Mouse (Mus musculus): ENCODE data around the gene Coq8a.

The Coq8a gene

DNA sequence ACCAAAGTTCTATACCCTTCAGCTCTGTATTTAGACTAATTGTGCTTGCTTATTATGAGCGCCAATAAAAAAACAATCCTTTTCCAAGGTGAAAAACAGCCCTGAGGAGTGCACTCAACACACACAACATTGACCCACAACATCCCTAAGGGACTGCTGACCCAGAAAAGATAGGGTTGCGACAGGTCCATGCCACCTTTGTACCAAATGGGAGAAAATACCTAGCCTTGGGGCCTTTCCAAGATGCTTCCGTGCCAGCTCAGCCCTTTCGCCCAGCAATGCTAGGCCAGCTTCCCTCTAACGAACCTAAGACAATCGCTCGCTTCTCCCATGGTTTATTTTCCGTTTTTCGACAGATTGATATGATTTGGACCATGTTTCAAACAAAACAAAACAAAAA, 2.9 kb downstream of the Coq8a start:
- no peak for DNase-seq

DNA sequence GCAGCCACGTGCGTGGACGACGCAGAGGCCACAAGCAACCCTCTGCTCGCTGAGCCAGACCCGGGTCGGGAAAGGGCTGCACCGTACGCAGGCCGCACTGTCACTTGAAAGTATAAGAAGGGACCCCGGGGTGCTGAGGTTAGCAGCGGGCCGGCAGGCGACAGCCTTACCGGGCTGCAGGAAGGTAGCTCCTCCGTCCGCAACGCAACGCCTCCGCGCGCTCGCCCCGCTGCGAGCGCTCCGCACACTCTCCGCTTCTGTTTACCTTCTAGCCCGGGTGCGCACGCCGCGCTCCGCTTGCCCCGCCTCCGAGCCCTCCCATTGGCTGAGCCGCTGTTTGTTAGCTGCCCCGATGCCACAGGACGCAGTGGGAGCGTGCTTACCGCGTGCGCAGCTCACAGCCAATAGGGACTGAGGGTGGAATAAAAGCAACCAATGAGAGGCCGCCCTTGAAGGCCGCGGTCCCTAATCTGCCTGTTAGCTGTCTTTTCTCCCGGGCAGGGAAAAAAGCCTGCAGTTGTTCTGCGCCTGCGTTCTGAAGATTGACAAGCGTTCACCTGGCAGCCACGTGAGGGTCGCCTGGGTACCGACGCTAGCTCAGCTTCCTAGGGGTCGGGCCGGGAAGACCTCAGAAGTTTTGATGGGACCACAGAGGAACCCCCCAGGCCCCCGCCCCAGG, 3.6 kb downstream of the Coq8a start:
- DNase-seq: peak; percentile 98

DNA sequence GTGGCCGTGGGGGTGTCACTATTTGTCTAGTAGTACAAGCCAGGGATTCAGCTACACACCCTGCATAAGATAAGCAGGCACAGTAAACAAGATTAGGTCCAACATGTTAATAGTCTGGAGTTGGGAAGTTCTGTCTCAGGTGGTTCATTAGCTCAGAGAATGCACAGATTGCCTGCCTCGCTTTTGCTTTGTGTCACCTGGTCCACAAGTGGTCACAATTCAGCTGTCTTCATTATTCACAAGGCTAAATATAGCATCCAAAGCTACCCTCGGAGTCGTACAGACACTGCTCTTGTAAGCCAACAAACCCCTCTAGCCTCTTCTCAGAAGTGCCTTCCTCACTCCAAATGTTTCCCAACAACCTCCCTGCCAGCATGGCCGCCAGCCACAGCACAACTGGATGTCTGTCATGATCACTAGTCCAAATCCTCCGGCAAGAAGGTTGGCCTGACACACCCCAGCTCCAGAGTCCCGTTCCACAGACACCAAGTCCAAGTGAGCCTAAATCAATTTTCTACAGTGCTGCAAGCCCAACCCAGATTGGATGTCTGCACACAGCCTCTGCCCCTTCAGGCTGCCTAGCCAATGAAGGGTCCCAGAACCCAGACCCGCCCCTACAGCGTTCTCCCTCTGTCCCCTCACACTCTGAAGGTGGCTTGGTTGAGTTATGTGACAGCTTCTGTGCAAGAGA, 4.5 kb downstream of the Coq8a start:
- DNase-seq: peak; percentile 22

DNA sequence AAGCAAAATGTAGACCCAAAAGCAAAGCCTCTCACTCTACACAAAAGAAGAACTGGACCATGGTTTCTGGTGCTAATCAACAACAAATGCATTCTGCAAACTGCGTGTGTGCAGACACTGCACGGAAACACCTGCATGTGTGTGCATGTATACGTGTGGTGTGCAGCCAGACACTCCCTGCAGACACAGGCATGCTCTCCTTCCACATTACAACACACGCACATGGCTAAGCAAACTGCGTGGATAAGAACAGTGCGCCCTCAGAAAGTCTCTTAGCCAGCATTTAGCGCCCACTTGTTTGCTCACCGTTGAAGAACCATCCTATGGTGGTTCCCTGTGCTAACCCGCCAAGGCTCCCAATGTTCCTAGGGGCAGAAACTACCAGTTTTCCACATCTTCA, 5.4 kb downstream of the Coq8a start:
- DNase-seq: no peak

DNA sequence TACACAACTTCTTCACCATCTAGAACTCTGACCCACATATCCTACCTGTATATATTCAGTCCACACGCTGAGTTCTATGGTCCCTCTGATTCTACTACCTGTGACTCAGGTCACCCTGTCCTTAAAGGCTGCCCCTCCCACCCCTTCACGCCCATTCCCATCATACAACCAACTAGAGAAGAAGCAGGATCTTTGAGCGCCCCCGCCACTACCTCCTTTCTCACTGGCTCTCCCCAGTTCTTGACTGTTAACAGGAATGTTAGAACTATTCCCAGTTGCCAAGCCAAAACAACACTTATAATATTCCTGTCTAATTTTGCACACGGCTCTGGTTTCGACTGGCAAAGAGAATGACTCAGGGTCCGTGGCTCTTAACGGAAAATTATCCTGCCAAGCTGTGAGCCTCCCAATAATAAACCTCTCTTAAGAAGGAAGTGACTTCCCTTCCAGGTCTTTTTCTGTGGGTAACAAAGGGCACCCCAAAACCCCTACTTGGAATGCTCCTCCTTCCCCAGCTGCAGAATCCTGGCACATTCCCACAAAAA, 5.9 kb downstream of the Coq8a start:
- DNase-seq: no peak

DNA sequence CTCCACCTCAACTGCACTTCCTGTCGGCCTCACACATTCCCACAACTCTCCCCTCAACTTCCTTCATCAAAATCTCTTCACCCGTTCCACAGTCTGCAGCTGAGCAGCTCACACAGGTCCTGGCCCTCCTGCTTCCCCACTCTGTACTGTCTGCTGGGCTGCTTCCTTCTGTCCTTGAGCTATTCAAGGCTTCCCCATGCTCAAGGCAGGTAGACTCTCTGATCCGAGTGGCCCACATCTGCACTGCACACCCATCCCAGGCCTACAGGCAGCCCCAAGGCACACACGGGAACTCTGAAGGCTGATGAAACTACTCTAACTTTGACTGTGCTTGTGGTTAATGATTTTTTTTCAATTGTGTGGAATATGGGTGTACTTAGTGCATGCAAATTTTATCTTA, 6.5 kb downstream of the Coq8a start:
- no peak for DNase-seq

DNA sequence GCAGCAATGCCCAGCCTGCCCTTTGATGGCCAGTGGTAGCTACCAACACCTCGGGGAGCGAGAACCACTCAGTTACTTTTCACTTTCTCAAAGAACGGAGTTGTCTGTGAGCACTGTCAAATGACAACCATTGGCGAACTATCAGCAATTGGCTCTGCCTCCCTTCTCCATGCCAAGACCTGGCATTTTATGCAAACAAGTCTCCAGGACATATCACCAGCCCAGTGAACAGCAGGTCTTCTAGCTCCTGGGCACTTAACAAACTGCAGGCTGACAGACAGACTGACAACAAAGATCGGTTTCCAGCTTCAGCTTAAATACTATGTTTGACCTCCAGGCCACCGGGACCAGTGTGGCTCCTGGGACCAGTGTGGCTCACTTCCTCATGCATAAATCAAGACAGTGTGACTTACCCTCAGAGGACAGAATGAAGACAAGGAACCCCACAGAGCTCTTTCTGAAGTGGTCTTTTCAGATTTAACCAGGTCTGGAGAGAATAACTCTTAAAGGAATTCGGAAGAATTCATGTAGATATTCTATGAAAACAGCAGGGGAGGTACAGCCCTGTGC, 7.7 kb downstream of the Coq8a start:
- DNase-seq: no peak

DNA sequence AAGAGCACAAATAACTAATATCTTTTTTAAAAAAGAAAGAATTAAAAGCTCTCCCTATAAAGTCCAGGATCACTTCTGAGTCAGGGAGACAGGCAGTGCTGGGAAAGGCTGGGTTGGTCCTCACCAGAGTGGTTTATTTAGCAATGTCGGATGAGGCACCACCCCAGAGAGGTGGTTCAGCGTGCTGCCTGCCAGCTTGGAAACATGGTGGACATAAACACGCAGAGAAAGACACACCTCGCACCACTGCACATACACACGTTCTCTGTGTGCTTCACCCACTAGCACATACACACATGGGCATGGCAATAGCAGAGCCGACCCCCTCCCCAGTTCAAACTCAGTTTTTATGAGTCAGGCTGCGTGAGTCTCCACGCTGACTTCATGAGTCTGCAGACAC, 8.3 kb downstream of the Coq8a start:
- DNase-seq: no peak

DNA sequence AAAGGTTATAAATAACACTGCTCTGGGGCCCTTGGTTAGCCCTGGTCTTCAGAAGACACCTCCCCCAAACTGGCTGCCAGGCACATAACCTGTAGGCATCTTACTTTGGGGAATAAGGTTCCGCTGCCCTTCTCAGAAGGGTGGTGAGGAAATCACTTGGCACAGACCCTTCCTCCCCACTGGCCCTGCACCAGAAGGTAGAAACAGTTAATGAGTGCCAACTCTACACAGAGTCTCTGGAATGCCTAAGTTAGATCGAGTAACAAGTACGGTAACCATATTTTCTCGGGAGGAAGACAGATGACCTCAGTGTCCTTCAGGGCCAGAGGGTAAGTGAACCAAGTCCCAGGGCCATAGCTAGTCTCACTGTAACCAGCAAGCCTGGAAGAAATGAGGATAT, 10.5 kb downstream of the Coq8a start:
- no peak for DNase-seq

DNA sequence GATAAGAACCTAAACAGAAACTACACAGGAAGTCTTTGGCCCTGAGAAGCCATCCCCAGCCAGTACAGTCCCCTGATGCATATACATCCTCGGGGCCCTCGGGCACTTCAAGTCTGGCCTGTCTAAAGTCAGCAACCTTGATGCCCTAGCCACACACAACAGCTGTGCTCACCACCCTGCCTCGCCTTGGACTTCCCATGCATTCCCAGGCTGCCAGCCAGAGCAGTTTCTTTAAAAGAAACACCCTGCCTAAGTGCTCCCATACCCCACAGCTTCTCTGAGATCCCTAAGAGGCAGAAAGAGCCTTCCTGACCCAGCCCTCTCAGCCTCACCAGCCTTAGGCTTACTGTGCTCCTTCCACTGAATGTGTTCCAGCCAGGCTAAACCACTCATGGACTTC, 13.0 kb downstream of the Coq8a start:
- DNase-seq: no peak

DNA sequence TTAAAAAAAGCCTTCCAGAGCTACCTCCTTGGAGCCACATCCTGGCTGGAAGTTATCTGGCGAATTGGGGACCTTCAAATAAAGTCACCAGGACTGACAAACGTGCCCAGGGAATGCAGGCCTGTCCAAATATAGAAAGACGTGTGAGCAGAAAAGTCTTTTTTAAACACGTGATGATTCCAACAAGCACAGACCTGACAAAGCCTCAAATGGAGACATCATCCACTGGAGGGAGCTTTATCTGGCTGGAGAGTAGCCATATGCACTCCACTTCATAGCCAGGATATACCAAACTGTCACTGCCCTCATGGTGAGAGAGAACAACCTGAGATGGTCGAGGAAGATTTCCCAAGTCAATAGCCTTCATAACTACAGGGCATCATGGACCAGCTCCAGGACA, 13.5 kb downstream of the Coq8a start:
- DNase-seq: no peak

DNA sequence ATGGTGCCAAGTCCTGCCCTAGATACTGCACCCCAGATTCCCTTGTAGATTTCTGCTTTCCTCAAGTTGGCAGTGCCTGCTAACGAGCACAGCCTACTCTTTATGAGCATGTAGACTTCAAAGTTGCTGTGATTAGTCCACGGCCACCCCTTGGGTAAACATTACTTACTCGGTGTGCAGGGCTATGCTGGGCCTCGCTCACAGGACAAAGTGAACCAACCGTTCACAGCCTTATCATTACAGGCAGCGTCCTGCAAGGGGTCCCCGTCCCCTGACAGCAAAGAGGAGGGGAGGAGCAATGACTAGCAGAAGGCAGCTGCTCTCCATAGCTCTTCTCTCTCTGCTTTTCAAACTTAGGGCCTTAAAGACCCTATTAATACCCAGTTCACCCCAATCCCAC, 14.6 kb downstream of the Coq8a start:
- no peak for DNase-seq

DNA sequence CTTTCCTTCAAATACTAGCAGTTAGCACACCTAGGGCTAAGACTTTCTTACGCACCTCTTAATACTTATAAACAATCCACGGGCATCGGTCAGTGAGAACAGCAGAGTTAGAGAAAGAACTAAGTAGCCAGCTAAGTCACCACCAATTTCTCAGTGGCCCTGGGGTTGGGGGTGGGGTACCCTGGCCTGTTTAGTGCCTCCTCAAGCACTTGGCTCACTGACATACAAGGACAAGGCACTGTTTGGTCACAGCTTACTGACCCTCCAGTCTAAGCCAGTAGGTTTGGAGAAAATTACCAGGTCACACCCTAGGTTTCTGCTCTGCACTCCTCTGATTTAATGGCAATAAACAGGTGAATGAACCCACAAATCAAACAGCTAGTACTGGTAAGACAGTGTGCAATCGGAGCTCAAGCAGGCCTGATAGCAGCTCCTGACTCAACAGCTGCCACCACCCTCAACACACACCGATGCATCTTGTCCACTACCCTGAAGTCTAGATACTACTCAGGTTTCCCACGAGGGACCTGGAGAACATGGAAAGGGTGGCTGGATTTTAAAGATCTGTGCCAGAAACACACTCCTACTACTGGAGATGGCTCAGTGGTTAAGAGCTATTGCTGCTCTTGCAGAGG, 15.8 kb downstream of the Coq8a start:
- no peak for DNase-seq

DNA sequence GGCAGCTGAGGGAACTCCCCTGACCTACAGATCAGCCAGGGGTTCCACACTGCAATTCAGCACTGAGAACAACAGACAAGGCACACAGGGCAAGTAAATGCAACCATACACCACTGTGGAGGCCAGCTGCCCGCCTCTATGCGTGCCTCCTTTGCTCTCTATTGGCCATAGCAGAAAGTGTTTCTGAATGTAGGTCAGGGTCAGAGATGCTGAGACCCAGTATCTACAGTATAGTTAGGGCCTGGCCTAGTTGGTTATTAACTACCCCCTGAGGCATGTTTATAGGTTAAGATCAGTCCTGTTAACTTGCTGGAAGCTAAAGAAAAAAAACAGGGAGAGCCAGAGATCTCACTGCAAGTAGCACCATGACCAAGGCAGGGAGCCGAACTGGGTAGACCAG, 16.7 kb downstream of the Coq8a start:
- DNase-seq: no peak

DNA sequence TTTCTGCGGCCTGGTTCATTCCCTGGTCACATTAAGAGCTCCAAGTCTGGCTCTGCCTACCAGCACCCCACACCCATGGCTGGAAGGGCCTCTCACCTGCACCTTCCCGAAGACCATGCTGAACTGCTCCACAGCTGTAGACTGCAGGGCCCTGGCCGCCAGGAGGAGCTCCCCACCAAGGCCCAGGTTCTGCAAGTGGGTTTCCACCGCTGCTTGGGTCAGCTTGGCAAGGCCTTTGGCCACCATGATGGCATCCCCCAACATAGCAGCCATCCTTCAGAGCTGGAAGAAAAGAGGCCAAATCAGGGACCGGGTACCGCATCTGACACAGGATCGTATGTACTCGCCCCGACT, 17.5 kb downstream of the Coq8a start:
- no peak for DNase-seq

DNA sequence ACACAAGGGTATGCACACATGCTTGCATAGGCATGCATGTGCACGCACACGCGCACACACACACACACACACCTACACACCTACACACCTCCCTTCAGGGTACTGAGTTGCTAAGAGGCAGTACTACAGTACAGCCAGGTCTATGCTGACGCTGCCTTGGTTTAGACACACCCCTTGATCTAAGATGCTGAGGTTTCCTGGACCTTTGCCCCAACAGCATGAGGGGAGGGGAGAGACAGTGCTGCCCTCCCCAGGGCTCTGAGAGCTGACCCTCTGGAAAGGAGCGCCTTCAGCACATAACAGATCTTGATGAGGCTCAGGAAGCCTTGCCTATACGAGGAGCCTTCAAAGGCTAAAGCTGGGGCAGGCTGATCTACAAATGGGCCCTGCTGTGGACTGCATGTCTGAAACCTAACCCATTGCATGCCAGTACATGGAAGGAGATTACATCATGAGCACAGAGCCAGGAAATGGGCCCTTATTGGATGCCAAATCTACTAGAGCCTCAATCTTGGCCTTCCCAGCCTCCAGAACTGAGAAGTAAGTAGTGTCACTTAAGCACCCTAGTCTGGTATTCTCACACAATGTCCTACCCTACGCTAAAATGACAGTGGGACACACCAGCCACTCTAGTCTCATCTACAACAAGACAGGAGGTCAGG, 18.0 kb downstream of the Coq8a start:
- DNase-seq: no peak

DNA sequence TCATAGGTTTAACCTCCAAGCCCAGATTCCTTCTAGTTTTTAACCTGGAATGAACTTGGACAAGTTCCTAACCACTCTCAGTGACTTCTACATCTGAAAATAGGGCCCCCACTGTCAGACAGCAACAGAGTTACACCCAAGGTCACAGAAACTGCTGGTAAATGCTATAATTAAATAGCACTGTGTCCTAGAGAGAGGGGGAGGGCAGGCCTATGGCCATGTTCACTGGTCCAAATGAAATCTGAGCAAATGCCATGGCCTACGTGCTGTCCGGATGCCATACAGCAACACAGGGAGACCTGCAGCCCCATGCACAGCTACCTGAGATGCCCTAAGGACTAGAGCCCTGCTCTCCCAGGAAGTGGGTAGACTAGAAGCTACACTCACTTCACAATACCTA, 19.6 kb downstream of the Coq8a start:
- no peak for DNase-seq

DNA sequence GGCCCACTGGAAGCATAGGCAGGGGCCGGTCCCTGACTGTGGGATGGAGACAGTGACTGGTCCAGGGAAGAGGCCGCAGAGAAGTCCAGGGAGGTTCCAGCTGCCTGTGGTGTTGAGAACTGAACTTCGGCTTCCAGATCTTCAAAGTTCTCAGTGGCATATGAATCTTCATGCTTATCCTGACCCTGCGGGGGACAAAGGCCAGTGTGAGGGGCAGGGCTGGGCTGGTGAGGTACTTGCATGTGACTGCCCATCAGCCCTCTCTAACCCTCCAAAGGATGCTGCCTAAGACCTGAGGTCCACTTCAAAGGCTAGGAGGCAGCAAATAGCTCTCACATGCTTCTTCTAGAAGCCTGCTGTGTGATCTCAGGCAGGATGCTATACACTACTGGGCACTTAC, 20.3 kb downstream of the Coq8a start:
- no peak for DNase-seq

DNA sequence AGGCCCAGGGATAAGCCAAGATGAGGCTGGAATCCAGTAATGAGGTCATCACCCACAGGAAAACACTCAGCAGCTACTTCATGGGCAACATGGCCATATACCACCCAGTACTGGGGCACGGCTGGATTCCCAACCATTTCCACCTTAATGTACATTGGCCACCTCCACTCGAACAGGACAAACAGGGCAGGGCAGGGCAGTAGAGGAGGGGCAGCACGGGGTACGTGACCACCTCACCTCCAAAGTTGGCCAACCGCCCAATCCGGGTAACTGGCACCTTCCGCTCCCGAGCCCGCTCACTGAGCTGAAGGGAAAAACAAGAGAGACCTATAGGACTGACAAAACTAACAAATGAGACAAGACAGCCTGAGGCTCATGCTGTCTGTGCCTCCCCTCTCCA, 21.1 kb downstream of the Coq8a start:
- DNase-seq: no peak

DNA sequence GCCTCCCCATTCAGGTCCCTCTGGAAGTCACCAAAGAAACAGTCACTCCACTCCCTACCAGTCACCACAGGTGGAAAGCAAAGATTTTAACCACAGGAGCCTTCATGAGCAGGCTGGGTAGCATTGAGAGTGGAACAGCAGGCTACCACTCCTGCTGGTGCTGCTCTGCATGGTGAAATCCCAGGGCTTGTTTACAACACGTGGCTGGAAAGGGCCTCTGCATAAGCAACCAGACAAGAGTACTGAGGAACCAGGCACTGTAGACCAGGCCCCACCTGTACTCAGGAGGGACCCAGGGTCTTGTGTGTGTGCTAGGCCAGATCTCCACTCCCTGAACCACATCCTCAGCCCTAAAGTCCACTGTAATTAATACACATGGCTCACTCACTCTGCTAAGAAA, 22.6 kb downstream of the Coq8a start:
- no peak for DNase-seq

DNA sequence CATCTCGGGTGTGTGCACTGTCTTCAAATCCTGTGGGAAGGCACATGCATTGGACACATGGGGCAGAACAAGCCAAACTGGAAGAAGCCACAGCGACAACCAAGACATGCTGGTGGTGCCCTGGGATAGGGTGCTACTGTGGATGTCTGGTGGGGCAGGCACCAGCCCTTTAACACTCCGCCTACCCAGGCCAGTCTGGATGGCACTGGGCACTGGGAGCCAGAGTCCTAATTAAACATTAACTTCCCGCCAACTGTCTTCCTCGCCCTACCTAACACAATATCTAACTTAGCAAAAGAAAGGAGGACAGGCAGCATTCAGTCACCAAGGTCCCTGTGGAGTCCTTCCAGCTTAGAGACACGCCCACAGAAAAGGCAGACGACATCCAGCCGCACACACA, 23.8 kb downstream of the Coq8a start:
- no peak for DNase-seq

DNA sequence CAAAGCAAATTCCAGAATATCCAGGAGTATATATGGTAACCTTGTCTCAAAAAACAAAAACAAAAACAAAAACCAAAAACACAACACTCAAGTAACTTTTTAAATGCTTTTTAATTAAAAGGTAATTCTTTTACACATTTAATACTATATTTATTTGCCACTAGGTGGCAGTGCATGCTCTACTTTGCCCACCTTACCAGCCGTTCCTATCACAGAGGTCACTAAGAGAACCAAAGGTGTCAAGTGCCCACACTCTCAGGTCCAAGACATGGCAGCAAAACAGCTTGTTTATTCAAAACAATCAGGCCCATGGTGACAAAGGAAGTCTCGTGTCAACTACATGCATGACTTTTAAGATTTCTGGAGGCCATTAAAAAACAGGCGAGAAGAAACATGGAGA, 24.2 kb downstream of the Coq8a start:
- DNase-seq: no peak

DNA sequence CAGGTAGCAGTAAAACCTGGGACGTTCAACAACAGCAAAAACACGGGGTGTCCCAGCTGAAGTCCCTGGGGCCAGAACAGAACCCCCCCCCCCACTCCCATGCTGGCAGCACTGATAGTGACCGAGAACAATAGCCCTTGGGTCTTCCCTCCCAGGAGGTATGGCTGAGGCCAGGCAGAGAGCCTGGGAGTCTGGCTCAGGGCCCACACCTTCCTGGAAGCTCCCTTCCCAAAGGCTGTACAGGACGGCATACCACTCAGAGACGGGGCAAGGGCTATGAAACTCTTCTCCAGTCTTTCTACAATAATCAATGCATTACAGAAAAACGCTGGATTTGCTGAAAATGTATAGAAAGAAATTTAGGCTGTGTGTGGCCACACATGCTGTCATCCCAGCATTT, 24.7 kb downstream of the Coq8a start:
- DNase-seq: no peak

DNA sequence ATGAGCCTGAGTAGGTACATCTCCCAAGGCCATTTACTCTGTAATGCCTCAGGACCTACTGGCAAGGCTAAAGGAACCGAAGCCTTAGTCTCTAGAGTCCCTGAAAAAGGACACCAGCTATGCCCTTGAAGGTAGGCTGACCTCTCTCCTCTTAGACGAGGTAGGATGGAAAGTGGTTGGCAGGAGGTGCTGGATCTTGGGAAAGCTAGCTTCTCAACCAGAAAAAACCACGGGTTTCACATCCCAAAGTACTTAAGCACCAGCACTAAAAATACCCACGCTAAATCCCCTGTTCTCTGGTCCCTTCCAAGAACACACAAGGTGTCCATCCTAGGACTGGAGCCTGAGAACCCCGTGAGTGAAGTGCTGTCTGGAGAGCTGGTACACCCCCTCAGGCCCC, 26.4 kb downstream of the Coq8a start:
- DNase-seq: no peak

Data from layer of hippocampus, adult 9-11 months (tissue).